Mouse (Mus musculus): ENCODE results near the gene Tspan3.

DNA sequence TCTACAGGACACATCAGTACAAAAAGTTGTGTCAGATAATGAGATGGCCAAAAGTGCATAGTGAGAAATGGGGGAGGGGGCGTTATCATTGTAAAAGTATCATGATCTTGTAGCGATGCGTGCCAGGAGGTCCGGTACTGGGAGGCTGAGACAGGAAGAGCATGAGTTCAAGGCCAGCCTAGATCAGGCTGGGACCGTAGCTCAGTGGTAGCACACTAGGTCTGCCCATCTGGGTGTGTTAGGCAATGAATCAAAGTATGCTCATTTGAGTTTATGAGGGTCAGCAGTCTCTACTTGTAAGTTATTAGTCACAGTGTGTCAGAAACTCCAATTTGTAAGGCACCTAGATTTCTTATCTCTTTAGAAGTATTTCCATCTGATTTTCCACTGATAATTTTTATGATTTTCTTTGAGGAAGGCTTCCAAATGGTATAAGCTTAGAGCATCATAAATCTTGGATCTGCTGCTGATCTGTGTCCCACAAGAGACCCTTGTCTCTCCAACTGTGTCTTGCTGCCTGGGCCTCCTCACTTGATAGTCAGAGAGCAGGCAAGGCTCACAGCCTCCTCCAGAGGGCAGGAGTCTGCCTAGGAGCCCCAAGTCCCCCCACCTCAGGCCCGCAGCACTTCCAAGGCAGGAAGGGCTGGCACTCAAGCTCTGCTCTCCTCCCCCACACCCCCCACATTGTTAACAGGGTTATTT is 14.3 kb upstream of the Tspan3 start:
- TF ChIP-seq CTCF (conservative IDR thresholded peaks at IDR 0.05; ENCODE audit: insufficient read depth, insufficient read length, low read depth, low read length) (no peak), POLR2A (IDR thresholded peaks at IDR 0.05; ENCODE audit: low read depth, low read length) (no peak)

Measured in kidney, adult 2 months (tissue).